Mouse (Mus musculus) small intestine, adult 2 months (tissue): ENCODE measurements around the gene Lgsn.

ENCODE experiments used
- CTCF ChIP-seq: fragments of 200-500 bp; IDR thresholded peaks from 2 replicates; pipeline ENCODE4 v1.5.1; 2012; ENCODE audit warnings: low read depth, mild to moderate bottlenecking, control low read depth, inconsistent platforms, low read length, moderate library complexity, mixed read lengths; ENCODE audit not compliant: insufficient replicate concordance, insufficient read length; ENCODE audit errors: extremely low read depth
- POLR2A ChIP-seq: fragments of 200-500 bp; IDR thresholded peaks from 2 replicates; pipeline ENCODE4 v1.6.1; 2012; ENCODE audit warnings: low read depth, mild to moderate bottlenecking, control low read depth, inconsistent platforms, low read length, moderate library complexity

DNA sequence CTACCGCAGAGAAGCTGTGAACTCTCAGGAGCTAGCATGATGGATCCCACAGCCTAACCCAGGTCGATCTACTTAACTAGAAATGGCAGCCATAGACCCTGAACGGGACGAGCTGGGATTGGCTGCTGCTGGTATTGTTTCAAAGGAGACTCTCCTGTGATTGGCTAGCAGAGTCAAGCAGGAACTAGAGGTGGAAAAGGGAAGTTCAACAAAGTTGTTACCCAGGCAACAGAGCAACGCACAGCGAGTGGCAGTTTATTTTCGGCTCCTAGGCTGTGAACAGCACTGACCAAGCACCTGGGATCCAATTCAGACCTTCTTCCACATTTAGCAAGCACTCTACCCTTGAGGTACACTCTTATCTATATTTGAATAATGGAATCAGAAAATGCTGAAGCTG is 46.4 kb downstream of the Lgsn start, which contains the start of the genes 4931428L18Rik and Pih1d3:
- no peak for TF ChIP-seq CTCF
- TF ChIP-seq POLR2A, result no peak
